Mouse (Mus musculus): ENCODE measurements at regions not wholly inside any gene's neighbourhood (a gene's known extent, or its start where the extent isn't known, plus 50 kb on each side); places are given as distances from the start of the nearest gene placed in this dataset.

GRCm38 (mm10) chr7:117092860-117093259 is 287.9 kb upstream of the Xylt1 start:
- no peak for DNase-seq (ENCODE audit: low read depth in 2 of 2, low spot score in 2 of 2)

- no peak for DNase-seq (ENCODE audit: low read depth in 2 of 2, low spot score in 2 of 2)
Measured at GRCm38 (mm10) chr7:117097618-117098017, 283.2 kb upstream of the Xylt1 start.

GRCm38 (mm10) chr7:117099041-117099440 is 281.7 kb upstream of the Xylt1 start:
- DNase-seq (ENCODE audit: low read depth in 2 of 2, low spot score in 2 of 2), result no peak

- no peak for DNase-seq (ENCODE audit: low read depth in 2 of 2, low spot score in 2 of 2)
Measured at GRCm38 (mm10) chr7:117103035-117103434, 277.7 kb upstream of the Xylt1 start.

- no peak for DNase-seq (ENCODE audit: low read depth in 2 of 2, low spot score in 2 of 2)
Measured at GRCm38 (mm10) chr7:117106691-117107191, 274.0 kb upstream of the Xylt1 start.

DNA sequence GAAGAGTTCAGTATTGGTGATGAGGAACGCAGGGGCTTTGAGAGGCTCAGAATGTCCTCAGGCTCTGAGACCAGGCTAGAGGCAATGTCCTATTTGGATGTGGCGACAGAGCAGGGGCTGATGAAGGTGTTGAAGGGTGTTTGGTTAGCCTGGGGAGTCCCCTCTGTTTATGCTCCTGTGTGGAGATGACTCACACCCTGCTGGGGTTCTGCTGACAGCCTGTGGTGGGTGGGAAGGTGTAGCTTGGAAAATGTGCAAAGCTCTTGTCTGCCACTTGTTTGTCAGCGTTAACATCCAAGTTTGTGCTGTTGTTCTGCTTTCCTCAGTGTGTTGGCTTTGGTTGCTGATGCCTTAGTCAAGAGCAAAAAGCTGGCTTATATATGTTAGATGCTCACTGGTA is 272.4 kb upstream of the Xylt1 start:
- no peak for DNase-seq (ENCODE audit: low read depth in 2 of 2, low spot score in 2 of 2)

- DNase-seq (ENCODE audit: low read depth in 2 of 2, low spot score in 2 of 2), result no peak
Measured at GRCm38 (mm10) chr7:117127728-117128127, 253.1 kb upstream of the Xylt1 start.

- DNase-seq (ENCODE audit: low read depth in 2 of 2, low spot score in 2 of 2), result no peak
Measured at GRCm38 (mm10) chr7:117134869-117135268, 245.9 kb upstream of the Xylt1 start.

DNA sequence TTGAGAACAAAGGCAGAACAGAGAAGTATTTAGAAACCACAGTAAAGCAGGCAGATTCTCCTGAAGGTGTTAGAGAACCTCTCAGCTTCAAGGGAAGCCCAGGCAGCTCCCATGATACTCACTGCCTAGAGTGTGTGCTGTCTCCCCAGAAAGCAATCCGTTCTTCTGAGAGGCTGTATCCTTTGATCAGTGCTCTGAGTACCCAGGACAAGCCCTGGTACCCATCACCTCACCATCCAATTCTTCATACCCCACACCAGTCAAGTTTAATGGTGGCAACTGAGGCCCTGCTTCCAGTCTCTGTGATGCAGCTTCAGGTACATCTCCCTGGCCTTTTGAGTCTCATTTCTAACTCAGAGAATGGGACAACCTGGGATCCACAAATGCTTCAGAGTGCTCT is 242.1 kb upstream of the Xylt1 start:
- no peak for DNase-seq (ENCODE audit: low read depth in 2 of 2, low spot score in 2 of 2)

GRCm38 (mm10) chr7:117139245-117139970 is 241.4 kb upstream of the Xylt1 start:
- no peak for DNase-seq (ENCODE audit: low read depth in 2 of 2, low spot score in 2 of 2)

DNA sequence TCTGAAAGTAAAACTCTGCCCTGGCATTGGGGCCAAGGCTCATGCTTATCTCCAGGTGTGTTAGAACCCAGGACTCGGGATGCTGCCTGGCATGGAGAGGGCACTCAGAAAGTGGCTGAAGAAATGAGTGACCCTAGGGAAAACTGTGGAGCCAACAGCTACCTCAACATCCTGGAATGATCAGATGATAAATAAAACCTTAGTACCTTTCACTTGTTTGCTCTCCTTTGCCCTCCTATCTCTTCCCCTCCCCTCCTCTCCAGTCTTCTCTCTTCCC is 240.9 kb upstream of the Xylt1 start:
- no peak for DNase-seq (ENCODE audit: low read depth in 2 of 2, low spot score in 2 of 2)

DNA sequence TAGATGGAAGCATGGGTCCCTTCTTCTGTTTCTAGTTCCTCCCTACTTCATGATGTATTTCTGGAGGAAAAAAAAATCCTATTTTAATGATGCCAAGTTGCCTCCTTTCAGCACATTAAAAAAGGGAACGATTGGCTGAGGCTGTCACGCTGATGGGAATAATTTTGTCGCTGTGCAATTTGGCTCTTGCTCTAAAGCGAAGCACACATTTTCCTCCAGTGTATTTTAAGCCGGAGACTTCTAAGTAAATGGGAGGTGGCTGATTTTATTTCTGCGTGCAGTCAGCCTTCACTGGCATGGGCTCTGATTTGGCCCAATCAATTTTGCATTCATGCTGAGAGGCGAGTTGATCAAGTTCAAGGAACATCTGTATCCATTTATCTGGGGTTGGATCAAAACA is 234.0 kb upstream of the Xylt1 start:
- no peak for DNase-seq (ENCODE audit: low read depth in 2 of 2, low spot score in 2 of 2)

- DNase-seq (ENCODE audit: low read depth in 2 of 2, low spot score in 2 of 2), result no peak
Measured at GRCm38 (mm10) chr7:117150355-117150754, 230.4 kb upstream of the Xylt1 start.

DNA sequence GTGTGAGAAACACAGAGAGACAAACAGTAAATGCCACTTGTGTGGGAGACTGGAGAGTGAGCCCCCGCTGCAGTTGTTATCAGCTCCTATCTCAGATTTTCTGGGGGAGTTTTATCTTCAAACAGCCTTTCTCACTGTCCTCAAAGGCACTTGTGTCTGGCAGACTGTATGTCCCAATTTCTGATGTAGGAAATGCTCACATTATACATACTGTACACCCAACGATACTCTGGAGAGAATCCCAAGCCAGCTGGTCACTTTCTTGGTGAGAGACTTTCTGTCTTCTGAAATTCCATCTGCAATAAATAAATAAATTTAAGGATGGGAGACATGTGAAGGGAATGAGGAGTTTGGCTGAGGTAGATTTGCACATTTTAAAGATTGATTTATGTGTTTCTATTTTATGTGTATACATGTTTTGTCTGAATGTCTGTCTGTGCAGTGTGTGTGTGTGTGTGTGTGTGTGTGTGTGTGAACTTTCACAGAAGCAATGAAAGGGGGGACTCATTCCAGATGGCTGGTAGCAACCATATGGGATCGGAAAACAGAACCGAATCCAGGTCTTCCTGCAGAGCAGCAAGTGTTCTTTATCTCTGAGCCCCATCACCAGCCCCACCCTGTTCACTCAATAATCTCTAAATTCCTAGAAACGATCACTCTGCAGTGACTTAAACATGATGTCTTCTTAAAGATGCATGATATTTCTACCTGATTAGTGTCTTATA is 226.8 kb upstream of the Xylt1 start:
- DNase-seq (ENCODE audit: low read depth in 2 of 2, low spot score in 2 of 2), result no peak

GRCm38 (mm10) chr7:117161193-117161908 is 219.4 kb upstream of the Xylt1 start:
- no peak for DNase-seq (ENCODE audit: low read depth in 2 of 2, low spot score in 2 of 2)

- DNase-seq (ENCODE audit: low read depth in 2 of 2, low spot score in 2 of 2), result no peak
Measured at GRCm38 (mm10) chr7:117174811-117175422, 205.9 kb upstream of the Xylt1 start.

GRCm38 (mm10) chr7:117184011-117184410 is 196.8 kb upstream of the Xylt1 start:
- no peak for DNase-seq (ENCODE audit: low read depth in 2 of 2, low spot score in 2 of 2)

DNA sequence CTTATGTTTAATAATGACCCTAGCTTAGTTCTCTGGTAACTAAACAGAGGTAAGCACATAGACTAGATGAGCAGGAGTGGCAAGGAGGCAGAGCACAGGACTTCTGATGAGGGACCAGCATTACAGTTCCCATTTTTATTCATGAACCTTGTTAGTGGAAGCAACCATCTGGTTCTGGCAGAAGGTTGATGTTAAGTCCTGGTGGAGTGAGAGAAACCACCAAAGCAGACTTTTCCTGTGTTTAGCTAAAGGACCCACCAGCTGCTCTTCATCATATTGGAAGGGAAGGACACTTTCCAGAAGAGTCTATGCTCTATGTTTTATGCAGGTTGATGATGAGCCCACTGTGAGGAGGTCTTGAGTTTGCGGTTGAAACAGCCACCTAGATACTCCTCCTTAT is 194.9 kb upstream of the Xylt1 start:
- DNase-seq (ENCODE audit: low read depth in 2 of 2, low spot score in 2 of 2), result no peak

DNA sequence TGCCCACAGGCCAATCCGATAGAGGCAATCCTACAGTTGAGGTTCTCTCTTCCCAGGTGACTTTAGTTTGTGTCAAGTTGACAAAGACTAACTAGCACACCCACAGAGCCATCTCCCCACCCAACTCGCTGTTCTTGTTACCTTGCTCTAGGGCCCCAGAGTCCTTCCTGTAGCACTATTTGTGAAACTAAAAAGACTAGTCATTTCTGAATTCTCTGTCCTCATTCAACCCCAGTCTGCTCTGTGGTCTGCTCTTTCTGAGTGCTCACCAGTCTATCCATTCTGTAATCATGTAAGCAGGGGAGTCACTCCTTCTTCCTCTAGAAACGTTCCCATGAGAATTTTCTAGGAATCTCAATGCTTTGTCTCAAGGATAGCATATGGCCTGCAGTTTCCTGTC is 184.2 kb upstream of the Xylt1 start:
- no peak for DNase-seq (ENCODE audit: low read depth in 2 of 2, low spot score in 2 of 2)

- DNase-seq (ENCODE audit: low read depth in 2 of 2, low spot score in 2 of 2), result no peak
Measured at GRCm38 (mm10) chr7:117226294-117226693, 154.5 kb upstream of the Xylt1 start.

DNA sequence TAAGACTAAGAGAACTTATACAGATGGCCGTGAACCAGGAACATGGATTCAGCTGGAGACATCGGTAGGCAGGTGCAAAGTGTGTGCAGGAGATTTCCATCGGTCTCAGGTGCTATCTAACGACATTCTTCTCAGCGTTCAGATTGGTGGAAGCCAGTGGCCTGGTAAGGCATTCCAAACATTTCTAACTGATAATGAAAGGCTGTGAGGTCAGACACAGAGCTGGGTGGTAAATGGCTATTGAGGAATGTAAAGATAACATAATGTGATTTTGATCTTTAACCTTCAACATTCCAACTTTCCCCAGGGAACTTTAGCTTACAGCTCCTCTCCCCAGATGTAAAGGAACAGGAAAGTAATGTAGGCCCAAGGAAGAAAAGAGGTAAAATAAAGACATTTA is 151.2 kb upstream of the Xylt1 start:
- no peak for DNase-seq (ENCODE audit: low read depth in 2 of 2, low spot score in 2 of 2)

DNA sequence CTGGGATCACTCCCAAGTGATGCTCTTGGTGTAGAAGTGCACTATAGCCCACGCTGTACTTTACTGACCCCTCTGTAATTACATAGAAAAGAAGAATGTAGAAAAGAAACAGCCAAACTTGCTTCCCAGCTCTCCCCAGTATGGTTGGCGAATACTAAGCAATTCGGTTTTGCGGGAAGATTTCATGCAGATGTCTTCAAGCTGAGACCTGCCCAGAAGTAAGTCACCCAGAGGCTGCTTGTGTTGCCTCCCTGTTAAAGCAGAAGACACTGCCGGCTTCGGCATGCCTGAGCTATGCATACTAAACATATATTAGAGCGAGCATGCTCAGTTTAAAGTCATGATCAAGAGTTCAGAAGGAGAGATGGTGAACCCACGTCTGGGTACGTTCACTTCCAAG is 124.0 kb upstream of the Xylt1 start:
- DNase-seq (ENCODE audit: low read depth in 2 of 2, low spot score in 2 of 2), result no peak

Measured in CD8-positive naive resting alpha-beta T cell, adult 2 months (primary cell).